In the genomic region with DNA sequence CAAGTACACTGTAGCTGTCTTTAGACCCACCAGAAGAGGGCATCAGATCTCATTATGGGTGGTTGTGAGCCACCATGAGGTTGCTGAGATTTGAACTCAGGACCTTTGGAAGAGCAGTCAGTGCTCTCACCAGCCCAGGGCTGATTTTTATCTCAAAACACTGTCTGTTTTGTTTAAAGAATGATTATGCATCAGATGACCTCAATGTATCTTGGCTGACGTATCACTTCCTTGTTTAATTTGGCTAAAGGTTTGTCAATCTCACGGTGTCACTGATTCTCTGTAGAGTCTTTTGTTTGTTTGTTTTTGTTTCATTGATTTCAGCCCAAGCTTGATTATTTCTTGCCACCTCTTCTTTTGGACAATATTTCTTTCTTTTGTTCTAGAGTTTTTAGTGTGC, we compare ENCODE assay signal across 1 mouse cellular context.
TF ChIP-seq lines count a peak whose summit lies in the region.

No protein-coding gene starts in this region.

TF ChIP-seq in MEL, 35 proteins besides CTCF, POLR2A, EP300 and RAD21:
- TF ChIP-seq TCF12 (IDR thresholded peaks at IDR 0.05; ENCODE audit: low read depth, low read length) = no peak
- TF ChIP-seq GABPA (IDR thresholded peaks at IDR 0.05; ENCODE audit: low read depth, low read length) = no peak
- no peak for TF ChIP-seq POLR2AphosphoS5 (IDR thresholded peaks at IDR 0.05; ENCODE audit: borderline replicate concordance, low read depth, low read length)
- no peak for TF ChIP-seq ZKSCAN1 (IDR thresholded peaks at IDR 0.05; ENCODE audit: low read depth, low read length)
- TF ChIP-seq MAX (IDR thresholded peaks at IDR 0.05; ENCODE audit: low read length) = no peak
- no peak for TF ChIP-seq MEF2A (IDR thresholded peaks at IDR 0.05; ENCODE audit: extremely low read depth, insufficient replicate concordance, low read depth, low read length, poor library complexity, severe bottlenecking)
- no peak for TF ChIP-seq MAFK (IDR thresholded peaks at IDR 0.05; ENCODE audit: borderline replicate concordance, low read depth, low read length)
- no peak for TF ChIP-seq SMC3 (IDR thresholded peaks at IDR 0.05; ENCODE audit: low read depth, low read length)
- no peak for TF ChIP-seq POLR2AphosphoS2 (IDR thresholded peaks at IDR 0.05; ENCODE audit: low read length)
- TF ChIP-seq ETS1 (IDR thresholded peaks at IDR 0.05; ENCODE audit: low read depth, low read length) = peak; percentile 25; the same call in 1 of the 2 replicates
- TF ChIP-seq ZNF384 (IDR thresholded peaks at IDR 0.05; ENCODE audit: low read depth, low read length) = 0 out of 2 replicates have a peak, but pooled peaks have one; percentile 77
- no peak for TF ChIP-seq JUND (IDR thresholded peaks at IDR 0.05; ENCODE audit: low read depth, low read length)
- TF ChIP-seq GATA1 (IDR thresholded peaks at IDR 0.05; ENCODE audit: low read depth, low read length) = peak; percentile 44; the same call in 1 of the 2 replicates
- no peak for TF ChIP-seq HCFC1 (IDR thresholded peaks at IDR 0.05; ENCODE audit: low read depth, low read length)
- TF ChIP-seq USF1 (IDR thresholded peaks at IDR 0.05; ENCODE audit: low read depth, low read length) = no peak
- no peak for TF ChIP-seq E2F4 (IDR thresholded peaks at IDR 0.05; ENCODE audit: borderline replicate concordance, low read depth, low read length)
- no peak for TF ChIP-seq CHD2 (IDR thresholded peaks at IDR 0.05; ENCODE audit: low read length)
- no peak for TF ChIP-seq SIN3A (IDR thresholded peaks at IDR 0.05; ENCODE audit: low read length)
- no peak for TF ChIP-seq BHLHE40 (IDR thresholded peaks at IDR 0.05; ENCODE audit: borderline replicate concordance, low read depth, low read length)
- TF ChIP-seq USF2 (IDR thresholded peaks at IDR 0.05; ENCODE audit: borderline replicate concordance in 1 of 2, insufficient read depth in 1 of 2, low read depth in 1 of 2, low read length in 2 of 2) = no peak
- no peak for TF ChIP-seq TBP (IDR thresholded peaks at IDR 0.05; ENCODE audit: low read depth, low read length)
- no peak for TF ChIP-seq ELF1 (IDR thresholded peaks at IDR 0.05; ENCODE audit: low read depth, low read length)
- no peak for TF ChIP-seq UBTF (IDR thresholded peaks at IDR 0.05; ENCODE audit: borderline replicate concordance, insufficient read depth, low read depth, low read length)
- TF ChIP-seq MAZ (IDR thresholded peaks at IDR 0.05; ENCODE audit: low read depth, low read length) = no peak
- TF ChIP-seq MYC (IDR thresholded peaks at IDR 0.05; ENCODE audit: low read depth, low read length) = no peak
- peak; percentile 68 for TF ChIP-seq RCOR1 (IDR thresholded peaks at IDR 0.05; ENCODE audit: low read depth, low read length)
- no peak for TF ChIP-seq KAT2A (conservative IDR thresholded peaks at IDR 0.05; ENCODE audit: low read depth, low read length)
- TF ChIP-seq ZMIZ1 (IDR thresholded peaks at IDR 0.05; ENCODE audit: low read depth, low read length) = no peak
- no peak for TF ChIP-seq NELFE (IDR thresholded peaks at IDR 0.05; ENCODE audit: low read depth, low read length)
- no peak for TF ChIP-seq NRF1 (IDR thresholded peaks at IDR 0.05; ENCODE audit: insufficient read depth, low read depth, low read length, poor library complexity, severe bottlenecking)
TF ChIP-seq in MEL: peak in this region for 4.
